Mouse (Mus musculus) liver, embryonic 13.5 days (tissue): ENCODE measurements at regions not wholly inside any gene's neighbourhood (a gene's known extent, or its start where the extent isn't known, plus 50 kb on each side); places are given as distances from the start of the nearest gene placed in this dataset.

Source experiments
- ATAC-seq: fragments of 200-750 bp; cut with Nextera tagmentation; 2 replicates; pipeline ENCODE4 v1.8.0; 2017; ENCODE audit warnings: low read depth, mild to moderate bottlenecking, moderate number of reproducible peaks, moderate library complexity
- DNase-seq: peaks from one replicate; pipeline ENCODE4 v3.0.0; 2022
- H3K27ac ChIP-seq: fragments of 300-500 bp; sonication (generic); 2 replicates; pipeline ENCODE4 v1.5.1; 2015; ENCODE audit warnings: moderate library complexity, mild to moderate bottlenecking, inconsistent platforms
- H3K27me3 ChIP-seq: fragments of 300-500 bp; sonication (generic); 2 replicates; pipeline ENCODE4 v1.6.1; 2015; ENCODE audit warnings: mild to moderate bottlenecking, inconsistent platforms
- H3K36me3 ChIP-seq: fragments of 300-500 bp; sonication (generic); 2 replicates; pipeline ENCODE4 v1.6.1; 2015; ENCODE audit warnings: mild to moderate bottlenecking, inconsistent platforms
- H3K4me1 ChIP-seq: fragments of 300-500 bp; sonication (generic); replicated peaks from 2 replicates; pipeline ENCODE4 v1.6.1; 2015; ENCODE audit warnings: inconsistent platforms
- H3K4me2 ChIP-seq: fragments of 300-500 bp; sonication (generic); 2 replicates; pipeline ENCODE4 v1.6.1; 2015; ENCODE audit warnings: inconsistent platforms, mild to moderate bottlenecking, moderate library complexity
- H3K4me3 ChIP-seq: fragments of 300-500 bp; sonication (generic); replicated peaks from 2 replicates; pipeline ENCODE4 v1.5.1; 2015; ENCODE audit warnings: mild to moderate bottlenecking, inconsistent platforms
- H3K9ac ChIP-seq: fragments of 300-500 bp; sonication (generic); 2 replicates; pipeline ENCODE4 v1.6.1; 2015; ENCODE audit warnings: mild to moderate bottlenecking, inconsistent platforms
- H3K9me3 ChIP-seq: fragments of 300-500 bp; sonication (generic); replicated peaks from 2 replicates; pipeline ENCODE4 v1.6.1; 2016; ENCODE audit warnings: inconsistent platforms
- WGBS: fragments of 180-500 bp; shearing (Covaris S2); methylation state at CpG from one replicate; pipeline ENCODE4 v1.1.7; 2015; ENCODE audit not compliant: insufficient replicate concordance; 5-methylcytosine and 5-hydroxymethylcytosine counted together

- Histone ChIP-seq H3K4me3 (no peak overlapping the region), H3K9ac (no peak overlapping the region), H3K4me2 (no peak overlapping the region), H3K9me3 (no peaks in the 10 kb centered on the region), H3K4me1 (no peaks in the 10 kb centered on the region), H3K36me3 (no peaks in the 10 kb centered on the region), H3K27me3 (no peaks in the 10 kb centered on the region), H3K27ac (no peak overlapping the region)
- 73% methylated on average over 3 of the region's 3 CpGs for WGBS
- DNase-seq: no peak
- no peak for ATAC-seq
These were observed 134.4 kb downstream of the Tex36 start for GRCm38 (mm10) chr7:133467579-133467978.

GRCm38 (mm10) chr7:133459306-133459705 is 142.7 kb downstream of the Tex36 start:
- H3K9me3 ChIP-seq: no peaks in the 10 kb centered on the region
- no peaks in the 10 kb centered on the region for H3K4me1 ChIP-seq
- WGBS: 61% methylated on average over 7 of the region's 7 CpGs
- DNase-seq (no peak), ATAC-seq (no peak)
- H3K27me3 ChIP-seq: no peaks in the 10 kb centered on the region
- H3K27ac ChIP-seq: no peak overlapping the region
- no peak overlapping the region for H3K9ac ChIP-seq
- no peak overlapping the region for H3K4me2 ChIP-seq
- no peak overlapping the region for H3K4me3 ChIP-seq
- no peaks in the 10 kb centered on the region for H3K36me3 ChIP-seq

DNA sequence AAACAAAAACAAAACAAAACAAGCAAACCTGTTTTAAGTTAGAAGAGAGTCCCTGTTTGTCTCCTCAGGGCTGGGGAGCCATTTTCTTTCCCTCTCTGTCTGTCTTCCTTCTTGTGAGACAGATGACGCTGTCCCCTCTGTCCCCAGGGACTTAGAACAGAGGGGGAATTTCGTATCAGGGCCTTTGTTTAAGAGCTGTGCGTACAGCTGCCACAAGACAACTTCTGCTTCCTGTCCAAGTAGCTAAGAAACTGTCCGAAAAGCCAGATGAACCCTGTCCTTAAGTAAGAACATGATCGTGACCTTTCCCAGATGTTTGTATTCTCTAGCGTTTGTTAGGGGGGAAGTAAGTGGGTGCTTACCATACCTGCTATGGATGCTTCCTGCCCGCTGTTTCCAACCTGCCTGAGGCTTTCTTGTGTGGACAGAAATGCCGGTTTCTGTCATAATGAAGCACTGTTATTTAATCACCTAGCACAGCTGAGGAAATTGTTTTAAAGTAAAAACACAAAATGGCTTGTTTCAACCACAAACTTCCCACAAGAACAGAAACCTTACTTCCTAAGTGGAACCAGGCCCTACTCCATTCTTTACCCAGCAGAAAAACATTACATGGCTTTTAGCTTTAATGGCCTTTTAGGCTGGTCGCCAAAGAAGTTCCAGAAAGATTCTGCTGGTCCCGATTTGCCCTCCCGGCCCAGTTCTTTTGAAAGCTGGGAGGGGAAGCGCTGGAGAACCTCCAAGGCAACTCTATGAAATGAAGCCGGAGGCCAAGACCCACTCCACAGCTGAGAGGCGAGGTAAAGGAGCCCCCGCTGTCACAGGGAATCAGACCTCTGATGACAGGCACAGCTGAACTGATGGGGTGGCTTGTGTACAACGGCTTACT is 144.3 kb downstream of the Tex36 start:
- H3K9ac ChIP-seq: no peak overlapping the region
- no peaks in the 10 kb centered on the region for H3K36me3 ChIP-seq
- H3K27ac ChIP-seq: no peak overlapping the region
- DNase-seq (no peak), ATAC-seq (no peak)
- no peaks in the 10 kb centered on the region for H3K27me3 ChIP-seq
- H3K9me3 ChIP-seq: no peaks in the 10 kb centered on the region
- no peak overlapping the region for H3K4me3 ChIP-seq
- 45% methylated on average over 16 of the region's 16 CpGs for WGBS
- no peaks in the 10 kb centered on the region for H3K4me1 ChIP-seq
- H3K4me2 ChIP-seq: no peak overlapping the region

GRCm38 (mm10) chr7:133450246-133450645 is 151.7 kb downstream of the Tex36 start:
- no peak for ATAC-seq
- no peaks in the 10 kb centered on the region for H3K36me3 ChIP-seq
- WGBS: 63% methylated on average over 7 of the region's 7 CpGs

GRCm38 (mm10) chr7:133447079-133447478 is 154.9 kb downstream of the Tex36 start:
- 9% methylated on average over 2 of the region's 2 CpGs for WGBS
- no peaks in the 10 kb centered on the region for H3K27me3 ChIP-seq

More at GRCm38 (mm10) chr7:133450246-133450645, 151.7 kb downstream of the Tex36 start:
- Histone ChIP-seq H3K9me3 (no peaks in the 10 kb centered on the region), H3K4me1 (no peaks in the 10 kb centered on the region), H3K4me2 (no peak overlapping the region), H3K27ac (no peak overlapping the region), H3K9ac (no peak overlapping the region), H3K4me3 (no peak overlapping the region), H3K27me3 (no peaks in the 10 kb centered on the region)
- no peak for DNase-seq

GRCm38 (mm10) chr7:133441661-133442060 is 160.3 kb downstream of the Tex36 start:
- H3K27ac ChIP-seq: no peak overlapping the region
- H3K9ac ChIP-seq: no peak overlapping the region
- no peak for DNase-seq
- WGBS: 44% methylated on average over 4 of the region's 4 CpGs
- no peak for ATAC-seq
- H3K4me2 ChIP-seq: no peak overlapping the region
- H3K4me3 ChIP-seq: no peak overlapping the region
- no peaks in the 10 kb centered on the region for H3K27me3 ChIP-seq
- H3K4me1 ChIP-seq: no peaks in the 10 kb centered on the region
- no peaks in the 10 kb centered on the region for H3K9me3 ChIP-seq
- no peaks in the 10 kb centered on the region for H3K36me3 ChIP-seq

More at GRCm38 (mm10) chr7:133447079-133447478, 154.9 kb downstream of the Tex36 start:
- Histone ChIP-seq H3K36me3 (no peaks in the 10 kb centered on the region), H3K4me1 (no peaks in the 10 kb centered on the region), H3K4me3 (no peak overlapping the region), H3K27ac (no peak overlapping the region), H3K9me3 (no peaks in the 10 kb centered on the region), H3K4me2 (no peak overlapping the region), H3K9ac (no peak overlapping the region)
- ATAC-seq (no peak), DNase-seq (no peak)

- H3K36me3 ChIP-seq: no peaks in the 10 kb centered on the region
- no peaks in the 10 kb centered on the region for H3K27me3 ChIP-seq
- 67% methylated on average over 6 of the region's 6 CpGs for WGBS
- H3K9me3 ChIP-seq: no peaks in the 10 kb centered on the region
- no peak overlapping the region for H3K27ac ChIP-seq
- no peaks in the 10 kb centered on the region for H3K4me1 ChIP-seq
- no peak overlapping the region for H3K9ac ChIP-seq
- ATAC-seq (no peak), DNase-seq (no peak)
- H3K4me2 ChIP-seq: no peak overlapping the region
- H3K4me3 ChIP-seq: no peak overlapping the region
These were observed 160.8 kb downstream of the Tex36 start for GRCm38 (mm10) chr7:133441169-133441568.

DNA sequence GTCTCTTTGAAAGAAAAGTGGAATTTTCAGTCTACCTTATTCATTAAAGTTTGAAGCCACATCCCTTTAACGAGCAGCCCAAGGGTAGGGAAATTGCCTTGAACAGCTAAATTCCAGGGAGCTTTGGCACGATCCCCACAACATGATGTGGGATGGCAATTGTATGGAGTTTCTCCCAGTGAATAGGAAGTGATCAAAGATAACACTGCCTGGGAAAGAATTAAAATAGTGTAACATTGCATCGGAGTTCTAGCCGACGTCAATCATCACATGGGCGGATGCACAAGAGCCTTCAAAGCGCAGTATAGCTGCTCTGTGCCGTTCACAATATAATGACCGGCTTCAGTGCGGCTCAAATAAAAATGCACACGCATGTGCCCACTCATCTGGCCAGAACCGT is 161.2 kb downstream of the Tex36 start:
- Histone ChIP-seq H3K4me3 (no peak overlapping the region), H3K9ac (no peak overlapping the region), H3K9me3 (no peaks in the 10 kb centered on the region), H3K27ac (no peak overlapping the region), H3K36me3 (no peaks in the 10 kb centered on the region), H3K4me2 (no peak overlapping the region), H3K27me3 (no peaks in the 10 kb centered on the region), H3K4me1 (no peaks in the 10 kb centered on the region)
- DNase-seq: no peak
- ATAC-seq: no peak
- 70% methylated on average over 12 of the region's 12 CpGs for WGBS

GRCm38 (mm10) chr7:133440086-133440485 is 161.9 kb downstream of the Tex36 start:
- H3K27me3 ChIP-seq: no peaks in the 10 kb centered on the region
- no peak overlapping the region for H3K4me2 ChIP-seq
- H3K9ac ChIP-seq: no peak overlapping the region
- ATAC-seq: no peak
- H3K36me3 ChIP-seq: no peaks in the 10 kb centered on the region
- no peak overlapping the region for H3K4me3 ChIP-seq
- H3K9me3 ChIP-seq: no peaks in the 10 kb centered on the region
- no peaks in the 10 kb centered on the region for H3K4me1 ChIP-seq
- no peak for DNase-seq
- no peak overlapping the region for H3K27ac ChIP-seq
- WGBS: 73% methylated on average over 6 of the region's 6 CpGs

GRCm38 (mm10) chr7:133438631-133439030 is 163.3 kb downstream of the Tex36 start:
- Histone ChIP-seq H3K4me2 (no peak overlapping the region), H3K4me1 (no peaks in the 10 kb centered on the region), H3K27ac (no peak overlapping the region), H3K27me3 (no peaks in the 10 kb centered on the region), H3K36me3 (no peaks in the 10 kb centered on the region), H3K4me3 (no peak overlapping the region), H3K9me3 (no peaks in the 10 kb centered on the region), H3K9ac (no peak overlapping the region)
- DNase-seq: no peak
- no peak for ATAC-seq
- WGBS: 75% methylated on average over 6 of the region's 6 CpGs

DNA sequence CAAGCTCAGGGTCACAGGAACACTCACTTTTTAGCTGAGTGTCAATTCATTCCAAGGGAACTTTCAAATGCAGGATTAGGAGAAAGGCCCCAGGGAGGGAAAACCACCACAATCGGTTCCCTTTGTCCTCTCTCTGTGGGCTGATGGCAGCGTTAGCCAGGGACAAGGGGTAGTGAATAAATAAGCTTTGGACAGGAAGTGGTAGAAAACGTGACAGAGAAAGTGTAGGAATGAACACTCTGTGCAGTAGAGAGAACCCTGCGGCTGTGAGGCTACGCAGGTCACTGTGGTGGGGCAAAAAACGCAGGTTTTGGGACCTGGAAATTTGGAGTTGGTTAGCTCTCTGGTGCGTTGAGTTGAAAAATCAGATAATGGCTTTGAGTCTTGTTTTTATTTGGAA is 164.1 kb downstream of the Tex36 start:
- Histone ChIP-seq H3K9ac (no peak overlapping the region), H3K9me3 (no peaks in the 10 kb centered on the region), H3K4me1 (no peaks in the 10 kb centered on the region), H3K4me3 (no peak overlapping the region), H3K27me3 (no peaks in the 10 kb centered on the region), H3K27ac (no peak overlapping the region), H3K4me2 (no peak overlapping the region), H3K36me3 (no peaks in the 10 kb centered on the region)
- DNase-seq (no peak), ATAC-seq (no peak)
- WGBS: 32% methylated on average over 7 of the region's 7 CpGs
